Mouse (Mus musculus) hindbrain, embryonic 14.5 days (tissue): ENCODE results near the gene Pde10a. TPM values are rescaled to one million over a fixed set of nuclear protein-coding genes. Genes with fewer than 3 reads are reported as not detected.

ENCODE experiments used
- ATAC-seq: fragments of 200-750 bp; cut with Nextera tagmentation; 2 replicates; pipeline ENCODE4 v1.8.0; 2017; ENCODE audit warnings: moderate number of reproducible peaks, mild to moderate bottlenecking, moderate TSS enrichment, moderate library complexity; ENCODE audit not compliant: low FRiP score
- DNase-seq: peaks from one replicate; pipeline ENCODE4 v3.0.0-alpha.2; 2015; ENCODE audit warnings: low spot score
- H3K27ac ChIP-seq: fragments of 300-500 bp; sonication (generic); 2 replicates; pipeline ENCODE4 v1.5.1; 2014; ENCODE audit warnings: mild to moderate bottlenecking, moderate library complexity
- H3K27me3 ChIP-seq: fragments of 300-500 bp; sonication (generic); 2 replicates; pipeline ENCODE4 v1.6.1; 2014; ENCODE audit warnings: mild to moderate bottlenecking, low read length, mixed read lengths; ENCODE audit not compliant: control insufficient read depth, insufficient read depth
- H3K36me3 ChIP-seq: fragments of 300-500 bp; sonication (generic); replicated peaks from 2 replicates; pipeline ENCODE4 v1.6.1; 2014; ENCODE audit not compliant: control insufficient read depth, insufficient read depth
- H3K4me1 ChIP-seq: fragments of 300-500 bp; sonication (generic); replicated peaks from 2 replicates; pipeline ENCODE4 v1.6.1; 2014; ENCODE audit warnings: antibody characterized with exemption, low read length, mixed read lengths; ENCODE audit not compliant: control insufficient read depth, insufficient read depth
- H3K4me2 ChIP-seq: fragments of 300-500 bp; sonication (generic); replicated peaks from 2 replicates; pipeline ENCODE4 v1.6.1; 2014; ENCODE audit warnings: mild to moderate bottlenecking, moderate library complexity
- H3K4me3 ChIP-seq: fragments of 300-500 bp; sonication (generic); replicated peaks from 2 replicates; pipeline ENCODE4 v1.5.1; 2014; ENCODE audit warnings: mild to moderate bottlenecking, low read length
- H3K9ac ChIP-seq: fragments of 300-500 bp; sonication (generic); 2 replicates; pipeline ENCODE4 v1.6.1; 2014
- H3K9me3 ChIP-seq: fragments of 300-500 bp; sonication (generic); 2 replicates; pipeline ENCODE4 v1.6.1; 2016; ENCODE audit warnings: low read length; ENCODE audit not compliant: control insufficient read depth
- WGBS: fragments of 180-500 bp; shearing (Covaris S2); extraction: QIAGEN DNeasy Blood & Tissue Kit; methylation state at CpG from one replicate; pipeline ENCODE4 v1.1.7; 2014; 5-methylcytosine and 5-hydroxymethylcytosine counted together
- polyA plus RNA-seq: library from polyadenylated mRNA; unstranded; fragments of >200 nt; fragmentation: Nextera tagmentation; extraction: Ambion mirVana; gene quantifications from 2 replicates; pipeline ENCODE4 v1.2.1, GENCODE M21; 2014

Pde10a gene
- polyA plus RNA-seq, 1 experiment from 2014 or later: 15.8 TPM

GRCm38 (mm10) chr17:8864638-8865497 is 339.7 kb downstream of the Pde10a start:
- H3K9ac ChIP-seq: no peak overlapping the region
- ATAC-seq (no peak; the same call in 1 of the 2 replicates), DNase-seq (no peak)
- H3K36me3 ChIP-seq: no peaks in the 10 kb centered on the region
- H3K4me3 ChIP-seq: no peak overlapping the region
- H3K27me3 ChIP-seq: no peaks in the 10 kb centered on the region
- H3K4me1 ChIP-seq: no peaks in the 10 kb centered on the region
- 70% methylated on average over 8 of the region's 8 CpGs for WGBS
- no peak overlapping the region for H3K27ac ChIP-seq
- no peak overlapping the region for H3K4me2 ChIP-seq
- no peaks in the 10 kb centered on the region for H3K9me3 ChIP-seq

GRCm38 (mm10) chr17:8867331-8868237 is 342.4 kb downstream of the Pde10a start:
- Histone ChIP-seq H3K36me3 (no peaks in the 10 kb centered on the region), H3K4me2 (no peak overlapping the region), H3K27ac (no peak overlapping the region), H3K9me3 (no peaks in the 10 kb centered on the region), H3K27me3 (no peaks in the 10 kb centered on the region), H3K9ac (no peak overlapping the region), H3K4me1 (peaks cover 6% of the 10 kb centered on the region), H3K4me3 (no peak overlapping the region)
- ATAC-seq: no peak
- no peak for DNase-seq
- 73% methylated on average over 25 of the region's 25 CpGs for WGBS

- Histone ChIP-seq H3K4me2 (no peak overlapping the region), H3K36me3 (no peaks in the 10 kb centered on the region), H3K27me3 (no peaks in the 10 kb centered on the region), H3K27ac (no peak overlapping the region), H3K4me1 (peaks cover 6% of the 10 kb centered on the region), H3K4me3 (no peak overlapping the region), H3K9ac (no peak overlapping the region), H3K9me3 (no peaks in the 10 kb centered on the region)
- WGBS: 92% methylated on average over 10 of the region's 10 CpGs
- DNase-seq: no peak
- ATAC-seq: no peak
Measured at GRCm38 (mm10) chr17:8869287-8869686, 344.1 kb downstream of the Pde10a start.

- WGBS: 85% methylated on average over 7 of the region's 7 CpGs
- Histone ChIP-seq H3K4me2 (no peak overlapping the region), H3K27ac (no peak overlapping the region), H3K4me1 (peaks cover 6% of the 10 kb centered on the region), H3K9me3 (no peaks in the 10 kb centered on the region), H3K36me3 (no peaks in the 10 kb centered on the region), H3K27me3 (no peaks in the 10 kb centered on the region), H3K4me3 (no peak overlapping the region), H3K9ac (no peak overlapping the region)
- DNase-seq (no peak), ATAC-seq (no peak)
Measured at GRCm38 (mm10) chr17:8870848-8871247, 345.7 kb downstream of the Pde10a start.

GRCm38 (mm10) chr17:8871396-8871795 is 346.2 kb downstream of the Pde10a start:
- Histone ChIP-seq H3K9me3 (no peaks in the 10 kb centered on the region), H3K27me3 (no peaks in the 10 kb centered on the region), H3K4me3 (no peak overlapping the region), H3K9ac (no peak overlapping the region), H3K4me2 (no peak overlapping the region), H3K4me1 (peaks cover 6% of the 10 kb centered on the region), H3K27ac (no peak overlapping the region), H3K36me3 (no peaks in the 10 kb centered on the region)
- DNase-seq (no peak), ATAC-seq (no peak)
- 91% methylated on average over 7 of the region's 7 CpGs for WGBS

- ATAC-seq (no peak), DNase-seq (no peak)
- H3K4me2 ChIP-seq: no peak overlapping the region
- no peak overlapping the region for H3K4me3 ChIP-seq
- no peaks in the 10 kb centered on the region for H3K9me3 ChIP-seq
- no peaks in the 10 kb centered on the region for H3K27me3 ChIP-seq
- WGBS: 35% methylated on average over 12 of the region's 12 CpGs
- H3K9ac ChIP-seq: no peak overlapping the region
- no peaks in the 10 kb centered on the region for H3K36me3 ChIP-seq
- no peak overlapping the region for H3K27ac ChIP-seq
- H3K4me1 ChIP-seq: peaks cover 6% of the 10 kb centered on the region
Measured at GRCm38 (mm10) chr17:8871997-8872593, 346.9 kb downstream of the Pde10a start.

- Histone ChIP-seq H3K27ac (no peak overlapping the region), H3K9me3 (no peaks in the 10 kb centered on the region), H3K4me2 (no peak overlapping the region), H3K27me3 (no peaks in the 10 kb centered on the region), H3K4me1 (peaks cover 6% of the 10 kb centered on the region), H3K4me3 (no peak overlapping the region), H3K36me3 (no peaks in the 10 kb centered on the region), H3K9ac (no peak overlapping the region)
- ATAC-seq: no peak
- WGBS: 36% methylated on average over 8 of the region's 8 CpGs
- no peak for DNase-seq
Measured at GRCm38 (mm10) chr17:8872611-8873010, 347.4 kb downstream of the Pde10a start.

GRCm38 (mm10) chr17:8878056-8878455 is 352.9 kb downstream of the Pde10a start:
- Histone ChIP-seq H3K4me2 (no peak overlapping the region), H3K9ac (no peak overlapping the region), H3K4me1 (no peaks in the 10 kb centered on the region), H3K36me3 (no peaks in the 10 kb centered on the region), H3K27me3 (no peaks in the 10 kb centered on the region), H3K9me3 (no peaks in the 10 kb centered on the region), H3K4me3 (no peak overlapping the region), H3K27ac (no peak overlapping the region)
- WGBS: 56% methylated on average over 1 of the region's 1 CpGs
- no peak for DNase-seq
- no peak for ATAC-seq

GRCm38 (mm10) chr17:8881711-8882110 is 356.5 kb downstream of the Pde10a start:
- ATAC-seq: no peak
- no peak for DNase-seq
- no peaks in the 10 kb centered on the region for H3K27me3 ChIP-seq

More at GRCm38 (mm10) chr17:8881711-8882110, 356.5 kb downstream of the Pde10a start:
- H3K9ac ChIP-seq: no peak overlapping the region
- H3K27ac ChIP-seq: no peak overlapping the region
- WGBS: 94% methylated on average over 6 of the region's 6 CpGs
- H3K9me3 ChIP-seq: no peaks in the 10 kb centered on the region
- no peak overlapping the region for H3K4me3 ChIP-seq
- H3K4me2 ChIP-seq: no peak overlapping the region
- H3K4me1 ChIP-seq: peaks cover 9% of the 10 kb centered on the region; the same call in 1 of the 2 replicates
- H3K36me3 ChIP-seq: no peaks in the 10 kb centered on the region
